Mouse (Mus musculus): ENCODE measurements around the gene Cd82.

DNA sequence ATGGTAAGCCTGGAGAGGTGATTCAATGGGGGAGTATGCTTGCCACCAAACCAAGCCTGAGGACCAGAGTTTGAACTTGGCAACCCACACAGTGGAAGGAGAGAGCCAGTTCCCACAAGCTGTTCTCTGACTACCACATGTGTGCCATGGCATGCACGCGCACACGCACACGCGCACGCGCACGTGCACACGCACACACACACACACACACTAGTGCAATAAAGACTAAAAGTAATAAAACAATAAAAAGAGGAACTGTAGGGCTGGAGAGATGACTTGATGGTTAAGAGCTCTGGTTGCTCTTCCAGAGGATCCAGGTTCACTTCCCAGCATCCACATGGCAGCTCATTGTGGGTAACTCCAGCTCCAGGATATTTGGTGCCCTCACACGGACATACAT is 90.1 kb downstream of the Cd82 start:
- TF ChIP-seq POLR2A (IDR thresholded peaks at IDR 0.05; ENCODE audit: low read depth, low read length), result no peak
- TF ChIP-seq CTCF (IDR thresholded peaks at IDR 0.05; ENCODE audit: extremely low read depth, insufficient read depth, insufficient read length, insufficient replicate concordance), result no peak

All from spleen, adult 2 months (tissue).